Mouse (Mus musculus) right cerebral cortex, adult 2 months (tissue): ENCODE data around the gene Med8.

ENCODE experiments used
- DNase-seq, 2 experiments: peaks; one replicate each; pipeline ENCODE4 v3.0.0; 2021 to 2022; ENCODE audit warnings: low spot score in 2 of 2

Gene Med8

DNA sequence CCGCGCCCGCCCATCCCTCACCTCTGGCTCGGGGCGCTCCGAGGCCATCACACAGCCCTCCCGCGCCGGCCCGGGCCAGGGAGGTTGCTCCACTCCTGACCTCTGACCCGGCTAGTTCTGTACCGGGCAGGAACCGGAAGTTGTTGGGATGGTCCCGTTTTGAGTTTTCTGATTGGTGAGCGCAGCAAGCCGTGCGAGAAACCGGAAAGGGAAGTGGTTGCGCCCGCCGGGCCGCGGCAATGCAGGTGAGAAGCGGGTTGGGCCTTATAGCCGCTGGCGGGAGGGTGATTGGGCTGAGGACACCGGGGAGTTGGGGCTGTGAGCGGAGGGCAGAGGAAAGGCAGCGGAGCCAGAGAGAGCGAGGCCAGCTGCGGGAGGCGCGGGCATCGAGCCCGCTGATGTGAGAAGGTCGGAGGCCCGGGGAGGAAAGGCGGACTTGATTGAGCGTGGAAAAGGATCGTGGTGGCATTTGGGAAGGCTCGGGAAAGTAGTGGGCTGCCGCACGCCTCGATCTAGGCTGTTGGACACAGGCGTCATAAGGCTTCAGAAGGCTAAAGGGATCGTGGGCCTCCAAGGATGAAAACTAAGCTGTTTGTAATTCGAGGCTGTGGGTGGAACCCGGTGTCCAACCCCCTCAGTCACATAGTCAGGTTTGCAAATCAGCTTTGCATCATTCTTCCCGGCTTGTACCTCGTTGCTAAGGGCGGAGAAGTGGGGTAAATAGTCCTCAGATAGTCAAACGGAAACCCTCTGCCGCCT is at the start of gene Med8, which contains the start of gene Szt2:
Gene Med8 (plus strand): TSS at position 196 of the 759 bp plus-strand sequence.
Gene Szt2 (minus strand): TSS at position 132 of the 759 bp plus-strand sequence.
- peak; percentile 91 to 92 for DNase-seq

DNA sequence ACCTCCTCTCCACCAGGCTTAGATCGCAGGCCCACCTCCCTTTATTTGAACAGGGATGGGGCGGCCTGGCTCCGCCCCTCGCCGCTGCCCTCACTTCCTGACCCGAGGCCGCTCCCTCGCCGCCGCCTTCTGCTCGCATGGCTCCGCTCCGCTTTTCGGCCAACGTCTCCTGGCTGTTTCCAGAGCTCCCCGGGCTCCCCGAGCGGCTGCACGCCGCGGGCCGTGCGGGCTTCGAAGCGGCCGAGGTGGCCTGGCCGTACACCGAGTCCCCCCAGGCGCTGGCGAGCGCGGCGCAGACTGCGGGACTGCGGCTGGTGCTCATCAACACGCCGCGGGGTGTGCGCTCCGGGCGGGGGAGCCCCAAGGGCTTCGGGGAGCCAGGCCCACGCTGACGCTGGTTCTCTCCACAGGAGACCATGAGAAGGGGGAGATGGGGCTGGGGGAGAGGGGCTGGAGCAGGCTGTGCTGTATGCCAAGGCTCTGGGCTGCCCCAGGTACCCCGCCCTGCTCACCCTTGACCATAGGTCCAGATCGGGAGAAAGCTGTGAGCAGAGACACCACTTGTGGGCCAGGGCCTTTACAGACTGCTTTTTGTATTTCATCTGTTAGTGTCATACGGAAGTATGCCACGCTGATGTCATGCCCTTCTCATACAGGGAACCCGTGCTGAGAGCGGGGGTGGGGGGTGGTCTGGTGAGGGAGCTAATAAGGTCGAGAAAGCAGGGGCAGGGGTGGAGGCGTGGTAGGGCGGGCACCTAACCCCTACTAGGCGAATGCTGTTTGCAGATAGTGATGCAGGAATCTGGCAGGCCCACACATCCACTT is 49.0 kb upstream of the Med8 start:
- peak; percentile 48 to 66 for DNase-seq

DNA sequence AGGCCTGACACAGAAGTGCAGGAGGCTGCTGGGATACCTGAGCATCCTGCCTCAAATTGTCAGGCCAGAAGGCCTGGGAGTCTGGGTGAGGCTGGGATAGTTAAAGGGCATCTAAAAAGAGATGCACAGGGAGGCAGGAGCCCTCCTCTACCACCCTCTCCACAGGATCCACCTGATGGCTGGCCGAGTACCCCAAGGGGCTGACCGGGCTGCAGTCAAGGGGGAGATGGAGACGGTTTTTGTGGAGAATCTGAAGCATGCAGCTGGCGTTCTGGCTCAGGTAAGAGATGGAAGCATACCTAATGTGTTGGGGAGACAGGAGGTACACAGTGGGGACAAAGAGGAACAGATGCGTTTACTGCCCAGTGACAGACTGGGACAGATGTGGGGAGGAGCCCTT is 47.7 kb upstream of the Med8 start:
- no peak for DNase-seq

DNA sequence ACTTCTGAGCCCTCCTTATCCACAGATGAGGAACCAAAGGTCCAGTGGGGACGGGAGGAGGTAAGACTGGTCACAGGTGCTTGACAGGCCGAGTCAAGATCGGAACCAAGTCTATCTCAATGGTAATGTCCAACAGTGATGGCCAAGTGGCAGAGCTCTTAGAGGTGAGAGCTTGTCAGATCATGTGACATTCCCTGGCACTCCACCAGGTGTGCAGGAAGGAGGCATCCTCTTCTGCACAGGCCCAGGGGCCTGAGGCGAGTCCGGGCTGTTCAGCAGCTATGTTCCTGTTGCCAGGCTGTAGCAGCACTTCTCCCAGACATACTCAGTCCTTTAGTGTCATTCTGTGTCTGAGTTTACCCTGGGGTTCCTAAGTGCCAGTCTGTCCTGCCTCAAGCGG is 46.3 kb upstream of the Med8 start:
- DNase-seq = no peak

DNA sequence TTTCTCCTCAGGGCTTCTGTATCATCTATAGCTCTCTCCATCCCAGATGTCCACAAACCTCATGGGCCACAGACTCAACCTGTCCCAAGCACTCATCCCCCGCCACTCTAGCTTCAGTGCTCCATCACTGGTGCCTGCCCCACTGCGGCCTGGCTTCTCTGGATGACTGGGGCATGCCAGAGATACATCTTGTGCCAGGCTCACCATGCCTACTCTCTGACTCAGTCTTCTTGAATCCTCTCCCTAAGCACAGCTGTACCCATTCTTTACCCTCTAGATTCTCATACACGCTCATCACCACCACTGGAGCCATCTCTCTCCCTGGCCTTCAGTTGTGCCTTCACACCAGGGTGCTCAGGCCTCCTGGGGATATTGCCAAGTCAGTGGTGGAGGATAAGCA is 45.2 kb upstream of the Med8 start:
- DNase-seq = no peak

DNA sequence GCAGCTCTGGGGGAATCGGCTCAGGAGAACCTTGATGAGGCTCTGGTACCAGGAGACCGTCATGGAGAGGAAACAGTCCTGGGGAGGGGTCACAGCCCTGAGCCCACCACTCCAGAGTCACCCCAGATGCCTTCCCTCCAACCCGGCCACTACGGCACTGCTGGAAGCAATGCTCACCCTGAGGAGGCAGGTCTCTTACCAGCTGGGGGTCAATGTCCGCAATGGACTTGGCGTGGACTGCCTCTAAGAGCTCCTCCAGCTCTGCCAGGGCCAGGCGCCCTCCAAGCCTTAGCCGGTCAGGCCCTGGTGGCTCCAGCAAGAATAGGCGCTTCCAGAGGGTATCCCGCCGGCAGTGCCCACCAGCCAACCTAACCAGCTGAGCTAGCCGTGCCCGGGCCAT is 44.5 kb upstream of the Med8 start:
- no peak for DNase-seq

DNA sequence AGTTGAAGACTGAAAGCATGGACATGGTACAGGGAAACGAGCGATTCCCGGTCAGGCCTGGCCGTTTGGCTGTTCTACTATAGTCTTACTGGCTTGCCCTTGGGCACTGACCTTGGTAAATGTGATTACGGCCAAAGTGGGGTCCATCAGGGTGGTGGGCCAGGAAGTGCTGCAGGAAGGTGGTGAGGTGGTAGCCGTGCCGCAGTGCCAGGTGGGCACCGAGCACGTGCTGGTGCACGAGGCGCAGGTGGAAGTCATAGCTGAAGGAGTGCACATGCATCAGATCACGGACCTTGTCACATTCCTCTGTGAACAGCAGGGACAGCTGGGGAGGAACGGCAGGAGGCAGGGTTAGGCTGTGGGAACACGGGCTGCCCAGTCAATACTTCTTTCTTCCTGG is 43.1 kb upstream of the Med8 start:
- no peak for DNase-seq

DNA sequence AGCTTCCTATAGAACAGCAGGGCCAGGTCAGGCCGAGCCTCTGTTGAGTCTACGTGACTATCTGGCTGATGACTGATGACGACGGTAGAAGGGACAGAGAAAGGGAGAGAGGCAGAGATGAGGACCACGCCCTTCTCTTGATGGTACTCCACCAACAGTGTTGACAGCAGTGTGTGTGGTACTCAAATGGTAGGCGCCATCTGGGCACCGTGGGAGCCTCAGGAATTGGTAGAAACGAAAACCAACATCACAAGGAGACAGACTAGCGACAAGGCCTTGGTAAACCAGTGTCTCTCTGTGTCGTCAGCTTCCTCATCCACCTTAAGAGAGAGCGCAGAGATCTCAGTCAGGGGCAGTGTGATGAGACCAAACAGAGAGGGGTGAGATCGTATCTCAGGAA is 41.6 kb upstream of the Med8 start:
- DNase-seq = no peak

DNA sequence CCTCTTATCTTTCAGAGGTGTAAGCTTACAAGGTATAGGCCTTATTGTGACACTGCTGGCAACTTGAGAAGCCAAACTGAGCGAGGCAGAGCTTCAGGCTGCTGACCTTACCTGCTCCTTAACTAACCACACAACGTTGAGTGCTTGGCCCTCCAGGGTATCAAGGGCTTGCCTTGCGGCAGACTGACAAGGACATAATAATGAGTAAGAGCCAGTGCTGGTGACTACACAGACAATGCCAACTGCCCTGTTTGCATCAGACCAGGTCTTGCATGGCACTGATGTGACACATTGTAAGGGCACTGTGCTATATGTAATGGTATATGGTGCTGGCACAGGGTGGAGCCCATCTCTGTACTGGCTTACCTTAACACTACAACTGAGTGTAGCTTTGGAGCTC is 40.5 kb upstream of the Med8 start:
- no peak for DNase-seq

DNA sequence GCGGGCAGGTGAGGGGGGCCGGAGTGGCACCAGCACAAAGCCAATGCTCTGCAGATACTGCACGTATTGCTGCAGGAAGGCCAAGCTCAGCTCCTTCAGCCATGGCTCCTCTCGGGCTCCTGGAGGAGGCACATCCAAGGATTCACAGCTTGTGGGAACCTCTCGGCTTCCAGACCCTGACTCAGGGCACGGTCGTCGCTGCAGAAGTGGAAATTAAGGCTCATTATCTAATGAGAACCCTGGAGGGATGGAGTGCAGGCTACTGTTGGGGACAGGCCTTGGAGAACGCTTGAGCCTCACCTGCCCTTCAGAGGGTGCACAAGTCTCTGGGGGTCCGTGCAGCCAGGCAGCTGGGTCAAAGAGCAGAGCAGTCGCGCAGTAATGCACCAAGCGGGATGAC is 37.3 kb upstream of the Med8 start:
- no peak for DNase-seq

DNA sequence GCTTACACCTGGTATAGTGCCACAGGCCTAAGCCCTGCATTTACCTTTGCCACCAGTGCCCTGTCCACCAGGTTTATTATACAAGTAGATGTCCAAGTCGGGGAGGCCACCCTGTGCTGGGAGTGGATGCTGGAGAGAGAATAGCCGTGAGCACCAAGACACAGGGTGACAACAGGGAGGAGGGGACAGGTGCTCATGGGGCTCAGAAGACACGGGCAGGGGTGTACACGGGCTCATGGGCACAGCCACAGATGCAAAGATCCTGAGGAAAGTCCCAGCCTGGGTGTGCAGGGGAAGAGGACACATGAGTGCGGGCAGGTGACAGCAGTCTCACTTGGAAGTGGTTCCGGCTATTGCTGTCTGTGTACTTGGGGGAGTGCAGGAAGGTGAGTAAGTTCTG is 33.1 kb upstream of the Med8 start:
- DNase-seq = no peak

DNA sequence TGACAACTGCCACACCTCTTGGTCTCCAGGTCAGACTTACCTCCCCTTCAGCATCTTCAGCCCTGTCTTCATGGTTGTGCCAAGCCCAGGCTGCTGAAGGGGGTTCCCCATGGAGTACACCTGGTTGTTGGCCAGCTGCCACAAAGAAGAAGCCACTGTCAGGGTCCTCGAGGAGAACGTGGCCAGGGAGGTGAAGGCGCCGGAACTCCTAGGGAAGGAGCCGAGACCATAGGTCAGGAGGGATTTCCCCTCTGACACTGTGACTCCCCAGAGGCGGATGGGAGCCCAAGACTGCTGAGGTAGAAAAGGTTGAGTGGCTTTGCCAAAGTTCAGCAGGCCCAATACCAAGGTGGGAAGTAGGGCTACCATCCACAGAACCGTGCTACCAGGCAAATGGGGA is 25.9 kb upstream of the Med8 start:
- no peak for DNase-seq

DNA sequence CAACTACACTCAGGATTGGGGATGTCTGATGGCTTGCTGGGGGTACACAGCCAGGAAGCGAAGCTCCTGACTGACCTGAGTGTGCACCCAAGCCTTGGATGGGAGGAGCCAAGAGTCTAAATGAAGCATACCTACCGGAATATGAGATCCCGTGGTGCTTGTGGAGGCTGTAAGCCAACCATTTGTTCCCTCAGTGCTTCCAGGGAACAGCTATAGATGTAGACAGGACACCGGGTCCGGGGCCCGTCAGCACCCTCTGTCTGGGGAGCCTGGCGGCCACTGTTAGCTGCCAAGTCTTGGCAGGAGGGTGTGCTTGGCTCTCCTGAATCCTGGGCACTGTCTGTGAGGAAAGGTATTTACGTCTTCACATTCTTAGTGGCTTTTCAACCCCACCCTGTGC is 21.8 kb upstream of the Med8 start:
- no peak for DNase-seq

DNA sequence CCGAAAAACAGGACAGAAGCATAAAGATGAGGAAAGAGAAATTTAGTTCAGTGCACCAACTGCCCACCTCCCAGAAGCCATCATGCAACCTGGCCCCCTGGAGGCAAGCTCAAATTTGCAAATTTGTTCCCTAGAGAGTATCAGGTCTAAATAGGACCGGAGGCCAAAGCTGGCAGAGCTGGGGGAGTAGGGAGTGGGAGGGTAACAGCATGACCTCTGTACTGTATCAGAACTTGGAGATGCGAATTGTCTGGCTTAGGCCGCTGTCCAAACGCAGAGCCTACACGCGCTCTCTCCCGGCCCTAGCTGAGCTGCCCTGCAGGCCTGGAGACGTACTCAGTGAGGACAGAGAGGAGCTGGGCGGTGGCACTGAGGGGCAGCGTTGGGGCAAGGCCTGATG is 19.0 kb upstream of the Med8 start:
- no peak for DNase-seq

DNA sequence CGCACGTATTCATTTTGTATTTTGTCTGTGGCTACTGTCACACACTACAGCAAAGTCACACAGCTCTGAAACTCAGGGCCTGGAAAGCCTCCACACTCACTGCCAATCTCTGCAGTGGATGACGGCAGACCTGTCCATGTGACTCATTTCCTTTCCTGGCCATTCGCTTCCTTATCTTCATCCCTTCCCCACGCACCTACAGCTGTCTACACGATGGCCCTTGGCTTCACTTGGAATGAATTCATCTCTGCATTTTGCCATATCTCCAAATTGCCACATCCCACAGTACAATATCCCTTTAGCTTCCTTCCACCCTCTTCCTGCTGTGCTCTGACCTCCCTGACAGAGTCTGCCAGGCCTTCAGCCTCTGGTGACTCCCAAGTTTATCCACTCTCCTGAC is 14.6 kb upstream of the Med8 start:
- DNase-seq = no peak

DNA sequence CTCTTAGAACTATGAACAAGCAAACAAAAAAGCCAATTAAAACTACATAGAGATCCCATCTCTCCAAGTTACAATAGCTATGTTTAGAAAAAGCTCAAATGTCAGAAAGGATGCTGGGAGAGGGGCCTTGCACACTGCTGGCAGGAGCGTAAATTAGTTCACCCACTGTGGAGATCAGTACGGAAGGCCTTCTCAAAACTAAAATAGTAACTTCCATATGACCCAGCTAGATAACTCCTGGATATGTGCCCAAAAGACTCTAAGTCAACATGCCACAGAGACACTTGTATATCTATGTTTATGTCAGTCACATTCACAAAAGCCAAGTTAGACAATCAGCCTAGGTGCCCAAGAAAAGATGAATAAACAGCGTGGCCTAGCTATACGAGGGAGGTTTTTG is 13.8 kb upstream of the Med8 start:
- DNase-seq = no peak

DNA sequence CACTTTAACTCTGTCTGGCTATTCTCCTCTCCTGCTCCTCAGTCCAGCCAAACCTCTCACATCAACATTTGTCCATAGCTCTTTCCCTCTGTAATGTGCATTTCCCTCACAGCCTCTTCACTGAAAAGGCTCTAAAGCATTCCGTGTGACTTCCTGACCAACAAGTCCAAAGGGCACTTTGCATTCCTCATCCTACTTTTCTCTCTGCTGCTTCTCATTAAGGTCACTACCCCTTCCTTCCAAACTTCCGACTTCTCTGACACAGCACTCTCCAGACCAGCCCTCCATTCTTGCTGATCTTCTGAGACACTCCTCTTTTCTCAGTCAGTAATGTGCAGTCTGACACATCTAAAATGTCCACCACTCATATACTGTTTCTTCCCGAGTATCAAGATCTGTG is 12.7 kb upstream of the Med8 start:
- no peak for DNase-seq

DNA sequence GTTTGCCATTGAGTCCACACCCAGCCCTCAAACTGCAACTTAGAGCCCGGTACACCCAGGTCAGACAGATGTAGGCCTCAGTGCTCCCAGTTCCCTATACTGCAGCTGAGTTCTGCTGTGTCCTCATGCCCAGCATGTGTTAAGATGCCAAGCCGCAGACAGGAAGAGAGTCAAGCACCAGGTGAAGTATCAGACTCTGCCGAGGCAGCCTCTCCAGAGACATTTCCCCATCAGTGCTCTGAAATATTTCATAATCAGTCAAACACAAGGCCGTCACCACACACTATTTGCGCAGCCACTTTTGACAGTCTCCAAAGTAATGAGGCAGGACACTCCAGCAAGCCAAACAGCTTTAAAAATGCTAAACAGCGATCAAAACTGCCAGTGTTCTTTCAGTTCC is 10.7 kb upstream of the Med8 start:
- no peak for DNase-seq

DNA sequence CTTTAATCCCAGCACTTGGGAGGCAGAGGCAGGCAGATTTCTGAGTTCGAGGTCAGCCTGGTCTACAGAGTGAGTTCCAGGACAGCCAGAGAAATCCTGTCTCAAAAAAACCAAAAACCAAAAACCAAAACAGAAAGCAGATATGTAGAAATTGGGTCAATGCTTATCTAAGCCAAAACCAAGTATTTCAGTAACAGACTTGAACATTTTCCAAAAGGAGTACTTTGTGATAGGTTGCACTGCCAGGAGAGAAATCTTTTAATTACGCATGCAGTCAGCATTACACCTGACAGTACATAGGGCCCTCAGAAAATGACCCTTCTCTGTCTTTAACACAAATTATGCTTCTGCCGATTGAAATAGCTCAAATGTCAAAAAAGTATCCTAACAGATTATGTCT is 7.7 kb upstream of the Med8 start:
- DNase-seq = no peak

DNA sequence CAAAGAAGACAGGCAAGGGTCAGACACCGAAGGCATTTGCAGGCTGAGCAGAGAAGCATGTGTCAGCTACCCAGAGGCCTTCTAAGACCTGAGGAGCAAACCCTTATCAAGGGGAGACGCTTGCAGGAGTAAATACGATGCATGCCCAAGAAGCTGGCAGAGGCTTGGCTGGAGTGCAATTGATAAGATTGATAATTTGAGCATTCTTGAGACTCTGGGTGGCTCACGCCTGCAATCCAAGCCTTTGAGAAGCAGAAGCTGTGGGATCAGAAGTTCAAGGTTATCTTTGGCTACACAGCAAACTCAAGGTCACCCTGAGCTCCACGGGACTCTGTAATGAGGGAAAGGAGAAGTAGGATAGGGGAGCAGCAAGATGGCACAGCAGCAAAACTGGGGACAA is 7.2 kb upstream of the Med8 start:
- no peak for DNase-seq

DNA sequence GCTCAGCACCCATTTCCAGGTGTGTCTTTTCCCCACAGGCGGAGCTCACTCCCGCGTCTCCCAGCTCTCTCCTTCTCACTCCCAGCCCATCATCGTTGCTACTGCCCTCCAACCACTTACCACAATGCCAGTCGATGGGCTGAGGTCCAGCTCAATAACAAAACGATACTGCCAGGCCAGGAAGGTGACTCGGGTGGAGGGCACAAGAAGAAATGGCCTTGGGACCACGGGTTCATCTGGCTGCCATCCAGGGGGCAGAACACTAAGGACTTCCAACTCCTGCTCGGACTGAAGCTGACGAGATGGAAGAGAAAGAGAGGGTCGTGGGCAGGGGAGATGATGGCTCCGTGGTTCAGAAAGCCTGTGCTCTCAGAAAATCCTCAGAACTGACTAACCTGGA is 6.4 kb upstream of the Med8 start:
- no peak for DNase-seq

DNA sequence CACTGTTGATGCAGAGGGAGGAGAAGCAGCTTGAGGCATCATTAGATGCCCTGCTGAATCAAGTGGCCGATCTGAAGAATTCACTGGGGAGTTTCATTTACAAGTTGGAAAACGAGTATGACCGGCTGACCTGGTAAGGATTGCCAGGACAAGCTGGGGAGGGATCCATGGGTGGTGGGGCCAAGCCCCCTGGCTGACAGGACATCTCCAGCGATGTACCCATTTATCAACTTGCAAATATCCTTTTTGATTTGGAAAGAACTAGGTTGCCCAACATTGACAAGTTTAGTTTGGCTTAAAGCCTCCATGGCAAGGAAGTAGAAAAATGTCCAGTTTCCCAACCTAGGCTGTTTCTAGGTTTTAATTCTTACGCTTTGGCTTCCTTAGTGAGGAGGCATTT is 1.7 kb downstream of the Med8 start:
- DNase-seq = no peak

DNA sequence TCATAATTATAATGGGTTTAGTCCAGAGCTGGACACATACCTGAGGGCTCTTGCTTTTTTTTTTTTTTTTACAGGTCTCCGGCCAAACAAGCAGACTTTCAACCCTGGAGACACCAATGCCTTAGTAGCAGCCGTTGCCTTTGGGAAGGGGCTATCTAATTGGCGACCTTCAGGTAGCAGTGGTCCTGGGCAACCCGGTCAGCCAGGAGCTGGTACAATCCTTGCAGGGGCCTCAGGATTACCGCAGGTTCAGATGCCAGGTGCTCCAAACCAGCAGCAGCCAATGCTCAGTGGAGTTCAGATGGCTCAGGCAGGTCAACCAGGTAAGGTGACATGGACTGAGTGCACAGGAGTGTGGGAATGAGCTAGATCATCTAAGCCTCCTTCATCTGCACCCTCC is 4.4 kb downstream of the Med8 start:
- DNase-seq = no peak
